Mouse (Mus musculus): ENCODE measurements around the gene Anks1b. TPM values are rescaled to one million over a fixed set of nuclear protein-coding genes. Genes with fewer than 3 reads are reported as not detected.

The Anks1b gene
- polyA plus RNA-seq, 1 experiment from 2014 or later: 1.8 TPM

- Histone ChIP-seq H3K27ac (replicated peaks) (no peak overlapping the region), H3K9me3 (ENCODE audit: control insufficient read depth, low read length) (no peaks in the 10 kb centered on the region), H3K4me2 (replicated peaks; ENCODE audit: low read depth) (no peak overlapping the region), H3K4me1 (replicated peaks; ENCODE audit: control insufficient read depth, insufficient read depth) (no peaks in the 10 kb centered on the region), H3K36me3 (ENCODE audit: control insufficient read depth, insufficient read depth, low read length) (no peaks in the 10 kb centered on the region), H3K4me3 (ENCODE audit: low read depth, low read length) (no peak overlapping the region), H3K27me3 (ENCODE audit: control insufficient read depth, insufficient read depth, low read length) (no peaks in the 10 kb centered on the region), H3K9ac (ENCODE audit: low read length) (no peak overlapping the region)
- no peak for TF ChIP-seq EP300 (optimal IDR thresholded peaks at IDR 0.05)
- TF ChIP-seq CTCF (IDR thresholded peaks at IDR 0.05; ENCODE audit: low read depth): no peak
- WGBS: 94% methylated on average over 3 of the region's 3 CpGs
- DNase-seq (ENCODE audit: low spot score) (no peak), ATAC-seq (ENCODE audit: low FRiP score, low TSS enrichment) (no peak)
These were observed 804.1 kb downstream of the Anks1b start for GRCm38 (mm10) chr10:90677421-90677820.

DNA sequence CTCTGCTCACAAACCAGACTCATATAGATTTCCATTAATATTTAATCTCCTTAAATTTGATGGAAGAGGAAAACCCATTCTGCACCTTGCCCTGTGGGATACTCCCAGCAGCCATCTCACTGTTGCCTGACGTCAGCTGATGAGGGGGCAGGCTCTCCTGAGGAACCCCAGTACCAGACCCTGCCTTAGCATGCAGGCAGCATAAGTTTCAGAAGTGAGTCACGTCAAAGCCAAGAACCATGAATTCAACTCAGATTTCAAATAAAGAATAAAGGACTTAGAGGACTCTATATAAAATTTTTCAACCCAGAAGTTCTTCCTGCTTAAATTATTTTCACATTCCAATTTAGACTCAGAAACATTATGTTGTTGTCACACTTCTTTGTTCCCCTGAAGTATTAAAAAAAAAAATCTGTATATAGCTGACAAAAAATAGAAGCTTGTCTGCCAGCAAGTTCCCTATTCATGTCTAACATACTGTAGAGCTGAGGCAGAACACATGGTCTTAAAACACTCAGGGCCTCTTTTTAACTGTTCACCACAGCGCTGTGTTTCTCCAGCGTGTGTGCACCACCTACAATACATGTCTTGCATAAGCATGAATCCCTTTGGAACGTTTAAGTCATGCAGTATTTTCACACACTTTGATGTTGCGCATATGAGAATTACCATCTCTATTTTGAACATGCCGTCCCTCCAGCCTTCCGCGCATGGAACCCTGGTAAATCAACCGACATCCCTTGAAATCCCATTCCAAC is 806.6 kb downstream of the Anks1b start:
- no peaks in the 10 kb centered on the region for H3K36me3 ChIP-seq (ENCODE audit: control insufficient read depth, insufficient read depth, low read length)
- H3K27me3 ChIP-seq (ENCODE audit: control insufficient read depth, insufficient read depth, low read length): no peaks in the 10 kb centered on the region
- H3K9me3 ChIP-seq (ENCODE audit: control insufficient read depth, low read length): no peaks in the 10 kb centered on the region
- no peak overlapping the region for H3K27ac ChIP-seq (replicated peaks)
- ATAC-seq (ENCODE audit: low FRiP score, low TSS enrichment): no peak
- TF ChIP-seq CTCF (IDR thresholded peaks at IDR 0.05; ENCODE audit: low read depth) (no peak), EP300 (optimal IDR thresholded peaks at IDR 0.05) (no peak)
- no peak overlapping the region for H3K9ac ChIP-seq (ENCODE audit: low read length)
- H3K4me3 ChIP-seq (ENCODE audit: low read depth, low read length): no peak overlapping the region
- WGBS: 84% methylated on average over 10 of the region's 10 CpGs
- H3K4me1 ChIP-seq (replicated peaks; ENCODE audit: control insufficient read depth, insufficient read depth): no peaks in the 10 kb centered on the region
- no peak overlapping the region for H3K4me2 ChIP-seq (replicated peaks; ENCODE audit: low read depth)
- no peak for DNase-seq (ENCODE audit: low spot score)

DNA sequence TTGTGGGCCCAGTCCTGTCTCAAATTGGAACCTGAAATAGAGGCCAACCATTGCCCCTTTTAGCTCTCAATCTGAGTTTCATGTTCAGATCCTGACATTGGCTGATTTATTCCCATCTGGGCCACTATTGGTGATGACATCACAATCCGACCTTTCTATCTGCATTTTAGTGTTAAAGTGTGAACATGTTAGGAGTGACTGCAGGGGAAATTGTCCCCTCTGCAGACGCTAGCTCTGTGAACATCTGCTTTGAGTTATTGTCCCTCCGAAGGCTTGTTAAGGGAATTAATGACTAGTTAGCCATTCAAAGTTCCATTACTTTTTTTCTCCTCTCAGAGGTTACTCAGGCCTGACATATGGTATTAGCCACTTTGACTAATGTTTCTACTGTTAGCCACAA is 810.5 kb downstream of the Anks1b start:
- Histone ChIP-seq H3K4me1 (replicated peaks; ENCODE audit: control insufficient read depth, insufficient read depth) (no peaks in the 10 kb centered on the region), H3K36me3 (ENCODE audit: control insufficient read depth, insufficient read depth, low read length) (no peaks in the 10 kb centered on the region), H3K9me3 (ENCODE audit: control insufficient read depth, low read length) (no peaks in the 10 kb centered on the region), H3K4me3 (ENCODE audit: low read depth, low read length) (no peak overlapping the region), H3K9ac (ENCODE audit: low read length) (no peak overlapping the region), H3K27ac (replicated peaks) (no peak overlapping the region), H3K27me3 (ENCODE audit: control insufficient read depth, insufficient read depth, low read length) (no peaks in the 10 kb centered on the region), H3K4me2 (replicated peaks; ENCODE audit: low read depth) (no peak overlapping the region)
- ATAC-seq (ENCODE audit: low FRiP score, low TSS enrichment) (no peak), DNase-seq (ENCODE audit: low spot score) (no peak)
- TF ChIP-seq EP300 (optimal IDR thresholded peaks at IDR 0.05): no peak
- TF ChIP-seq CTCF (IDR thresholded peaks at IDR 0.05; ENCODE audit: low read depth): no peak
- WGBS: 43% methylated on average over 3 of the region's 3 CpGs

DNA sequence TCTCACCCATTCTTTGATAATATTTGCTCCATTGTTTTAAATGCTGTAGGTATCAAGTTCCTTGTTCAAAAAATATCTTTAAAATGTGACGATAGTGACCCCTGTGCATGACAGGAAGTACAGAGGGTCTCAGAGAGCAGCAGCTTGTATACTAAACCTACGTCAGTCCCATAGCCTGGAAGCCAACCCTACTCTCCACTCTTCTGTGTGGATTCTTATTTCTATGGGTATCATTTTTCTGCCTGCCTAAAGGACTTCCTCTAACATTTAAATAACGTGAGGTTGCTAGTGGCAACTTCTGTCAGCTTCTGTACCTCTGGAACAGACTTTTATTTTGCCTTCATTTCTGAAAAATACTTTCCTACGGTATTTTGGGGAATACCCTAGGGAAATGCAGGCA is 812.1 kb downstream of the Anks1b start:
- ATAC-seq (ENCODE audit: low FRiP score, low TSS enrichment) (no peak), DNase-seq (ENCODE audit: low spot score) (no peak)
- WGBS: 44% methylated on average over 4 of the region's 4 CpGs
- no peak overlapping the region for H3K4me3 ChIP-seq (ENCODE audit: low read depth, low read length)
- no peaks in the 10 kb centered on the region for H3K27me3 ChIP-seq (ENCODE audit: control insufficient read depth, insufficient read depth, low read length)
- no peak overlapping the region for H3K4me2 ChIP-seq (replicated peaks; ENCODE audit: low read depth)
- no peak overlapping the region for H3K9ac ChIP-seq (ENCODE audit: low read length)
- H3K4me1 ChIP-seq (replicated peaks; ENCODE audit: control insufficient read depth, insufficient read depth): no peaks in the 10 kb centered on the region
- TF ChIP-seq EP300 (optimal IDR thresholded peaks at IDR 0.05) (no peak), CTCF (IDR thresholded peaks at IDR 0.05; ENCODE audit: low read depth) (no peak)
- H3K36me3 ChIP-seq (ENCODE audit: control insufficient read depth, insufficient read depth, low read length): no peaks in the 10 kb centered on the region
- no peaks in the 10 kb centered on the region for H3K9me3 ChIP-seq (ENCODE audit: control insufficient read depth, low read length)
- H3K27ac ChIP-seq (replicated peaks): no peak overlapping the region

DNA sequence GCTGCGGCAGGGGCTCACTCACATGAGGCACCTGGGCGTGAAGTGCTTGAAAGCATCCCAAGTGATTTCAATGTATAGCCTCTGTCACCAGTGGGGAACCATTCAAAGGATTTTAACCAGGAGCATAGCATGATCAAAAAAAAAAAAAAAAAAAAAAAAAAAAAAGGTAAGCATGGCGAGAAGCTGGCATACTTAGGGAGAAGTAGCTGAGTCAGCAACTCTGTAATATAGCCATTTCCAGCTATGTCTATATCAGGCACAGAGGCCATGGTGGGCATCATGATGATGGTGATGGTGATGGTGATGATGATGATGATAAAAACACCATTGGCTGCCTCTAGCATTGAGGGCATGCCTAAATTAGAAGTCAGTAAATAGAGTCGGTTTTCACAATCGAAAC is 814.8 kb downstream of the Anks1b start:
- TF ChIP-seq CTCF (IDR thresholded peaks at IDR 0.05; ENCODE audit: low read depth): no peak
- no peak for TF ChIP-seq EP300 (optimal IDR thresholded peaks at IDR 0.05)
- no peak for ATAC-seq (ENCODE audit: low FRiP score, low TSS enrichment)
- 90% methylated on average over 5 of the region's 5 CpGs for WGBS

GRCm38 (mm10) chr10:90688696-90689252 is 815.5 kb downstream of the Anks1b start:
- Histone ChIP-seq H3K27ac (replicated peaks) (no peak overlapping the region), H3K27me3 (ENCODE audit: control insufficient read depth, insufficient read depth, low read length) (no peaks in the 10 kb centered on the region), H3K9me3 (ENCODE audit: control insufficient read depth, low read length) (no peaks in the 10 kb centered on the region), H3K4me3 (ENCODE audit: low read depth, low read length) (no peak overlapping the region), H3K4me1 (replicated peaks; ENCODE audit: control insufficient read depth, insufficient read depth) (no peaks in the 10 kb centered on the region), H3K36me3 (ENCODE audit: control insufficient read depth, insufficient read depth, low read length) (no peaks in the 10 kb centered on the region), H3K4me2 (replicated peaks; ENCODE audit: low read depth) (no peak overlapping the region), H3K9ac (ENCODE audit: low read length) (no peak overlapping the region)
- WGBS: 76% methylated on average over 13 of the region's 13 CpGs
- no peak for ATAC-seq (ENCODE audit: low FRiP score, low TSS enrichment)
- TF ChIP-seq EP300 (optimal IDR thresholded peaks at IDR 0.05): no peak
- TF ChIP-seq CTCF (IDR thresholded peaks at IDR 0.05; ENCODE audit: low read depth): no peak
- DNase-seq (ENCODE audit: low spot score): no peak

More for the DNA sequence above, 814.8 kb downstream of the Anks1b start:
- Histone ChIP-seq H3K4me2 (replicated peaks; ENCODE audit: low read depth) (no peak overlapping the region), H3K36me3 (ENCODE audit: control insufficient read depth, insufficient read depth, low read length) (no peaks in the 10 kb centered on the region), H3K9me3 (ENCODE audit: control insufficient read depth, low read length) (no peaks in the 10 kb centered on the region), H3K27ac (replicated peaks) (no peak overlapping the region), H3K4me1 (replicated peaks; ENCODE audit: control insufficient read depth, insufficient read depth) (no peaks in the 10 kb centered on the region), H3K4me3 (ENCODE audit: low read depth, low read length) (no peak overlapping the region), H3K27me3 (ENCODE audit: control insufficient read depth, insufficient read depth, low read length) (no peaks in the 10 kb centered on the region), H3K9ac (ENCODE audit: low read length) (no peak overlapping the region)
- no peak for DNase-seq (ENCODE audit: low spot score)
